Mouse (Mus musculus) gastrocnemius, postnatal 4 days (tissue): ENCODE data around the gene Slit3. TPM values are rescaled to one million over a fixed set of nuclear protein-coding genes. Genes with fewer than 3 reads are reported as not detected.

Experiments used
- DNase-seq, 2 experiments: peaks; one replicate each; pipeline ENCODE4 v3.0.0; 2021 to 2022; ENCODE audit warnings: low spot score in 2 of 2, mixed read lengths in 2 of 2
- total RNA-seq, 2 experiments: library from RNA; stranded (reverse); gene quantifications; 2 replicates each; pipeline ENCODE4 v1.2.3; 2021

Gene Slit3
- total RNA-seq, 2 experiments from 2014 or later, result 17.0 to 24.0 TPM

- no peak for DNase-seq
These were observed 61.9 kb downstream of the Slit3 start for GRCm38 (mm10) chr11:35182887-35183286.

GRCm38 (mm10) chr11:35194826-35195225 lies 73.8 kb downstream of the Slit3 start:
- DNase-seq, result no peak

GRCm38 (mm10) chr11:35196777-35197176 lies 75.8 kb downstream of the Slit3 start:
- no peak for DNase-seq

GRCm38 (mm10) chr11:35198537-35199088 lies 77.6 kb downstream of the Slit3 start:
- no peak for DNase-seq

DNA sequence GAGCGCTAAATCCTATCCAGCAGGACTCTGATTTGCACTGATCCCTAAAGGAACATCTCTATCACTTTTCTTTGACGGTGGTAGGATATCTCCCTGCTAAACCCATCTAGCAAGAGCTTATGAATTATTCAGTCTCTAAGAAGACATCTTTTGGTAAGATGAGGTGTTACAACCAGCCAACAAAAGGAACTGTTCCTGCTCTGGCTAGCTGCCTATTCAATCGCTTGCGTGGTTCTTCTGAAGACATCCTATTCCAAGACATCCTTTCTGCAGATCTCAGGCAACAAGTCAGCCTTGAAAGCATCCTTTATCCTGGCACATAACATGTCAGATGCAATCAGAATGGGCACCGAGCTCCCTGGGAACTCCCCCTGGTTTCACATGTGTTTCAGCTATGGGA lies 81.3 kb downstream of the Slit3 start:
- no peak for DNase-seq

DNA sequence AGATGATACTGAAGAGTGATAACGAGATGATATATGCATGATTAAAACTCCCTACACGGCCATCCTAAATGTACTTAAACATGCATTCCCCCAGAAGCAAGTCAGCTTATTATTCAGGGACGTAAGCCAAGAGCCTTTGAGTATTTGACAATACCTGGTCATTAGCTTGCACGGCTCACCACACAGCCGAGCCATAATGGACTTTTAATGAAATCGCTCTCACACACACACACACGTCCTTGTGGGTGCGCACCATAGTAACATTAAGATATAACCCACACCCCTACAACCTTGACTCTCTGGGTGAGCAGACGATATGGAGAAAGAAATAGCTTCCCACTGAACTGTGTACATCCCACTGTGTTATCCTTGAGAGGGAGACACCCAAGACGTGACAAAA lies 82.6 kb downstream of the Slit3 start:
- DNase-seq, result no peak

GRCm38 (mm10) chr11:35204084-35204483 lies 83.1 kb downstream of the Slit3 start:
- no peak for DNase-seq

GRCm38 (mm10) chr11:35210728-35211682 lies 90.0 kb downstream of the Slit3 start:
- no peak for DNase-seq

GRCm38 (mm10) chr11:35224025-35224424 lies 103.0 kb downstream of the Slit3 start:
- no peak for DNase-seq

- DNase-seq, result peak in 1 of 2 experiments; percentile 27
These were observed 110.5 kb downstream of the Slit3 start for GRCm38 (mm10) chr11:35231361-35232090.

DNA sequence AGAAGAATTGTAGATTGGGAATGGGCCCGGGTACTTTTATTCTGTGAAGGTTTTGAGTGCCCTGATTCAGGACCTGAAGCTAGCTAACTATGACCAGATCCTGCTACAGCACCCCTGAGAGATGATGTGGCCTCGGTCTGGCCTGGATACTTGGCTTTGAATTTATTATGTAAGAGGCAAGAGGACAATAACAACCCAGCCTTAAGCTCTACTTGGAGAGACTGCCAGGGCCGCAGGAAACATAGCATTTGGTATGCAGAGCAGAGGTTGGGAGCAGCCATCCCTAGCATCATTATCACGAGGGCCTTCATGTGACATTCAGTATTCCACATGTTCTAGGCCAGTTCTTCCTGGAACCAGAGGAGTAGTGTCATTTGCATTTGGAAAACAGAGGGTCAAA lies 111.3 kb downstream of the Slit3 start:
- DNase-seq, result peak in 1 of 2 experiments; percentile 28

GRCm38 (mm10) chr11:35241379-35241778 lies 120.4 kb downstream of the Slit3 start:
- no peak for DNase-seq

- DNase-seq, result no peak
These were observed 122.6 kb downstream of the Slit3 start for GRCm38 (mm10) chr11:35243597-35243996.

DNA sequence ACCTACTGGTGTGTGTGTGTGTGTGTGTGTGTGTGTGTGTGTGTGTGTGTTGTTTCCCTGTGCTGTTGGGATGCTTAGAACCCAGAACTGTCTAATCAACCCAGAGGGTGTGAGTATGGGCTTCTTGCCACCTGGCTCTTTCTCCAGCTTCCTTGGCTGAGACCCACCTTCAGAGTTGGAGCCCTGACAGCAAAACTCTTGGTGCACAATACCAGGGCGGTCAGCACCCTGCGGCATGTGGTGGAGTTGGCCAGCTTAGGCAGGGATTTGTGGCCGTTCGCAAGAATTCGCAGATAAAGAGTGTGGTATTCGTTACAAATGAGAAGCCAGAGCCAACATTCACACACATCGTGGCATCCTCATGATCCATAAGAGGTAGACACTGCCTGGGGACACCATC lies 123.5 kb downstream of the Slit3 start:
- no peak for DNase-seq

GRCm38 (mm10) chr11:35246623-35247022 lies 125.6 kb downstream of the Slit3 start:
- DNase-seq, result no peak

DNA sequence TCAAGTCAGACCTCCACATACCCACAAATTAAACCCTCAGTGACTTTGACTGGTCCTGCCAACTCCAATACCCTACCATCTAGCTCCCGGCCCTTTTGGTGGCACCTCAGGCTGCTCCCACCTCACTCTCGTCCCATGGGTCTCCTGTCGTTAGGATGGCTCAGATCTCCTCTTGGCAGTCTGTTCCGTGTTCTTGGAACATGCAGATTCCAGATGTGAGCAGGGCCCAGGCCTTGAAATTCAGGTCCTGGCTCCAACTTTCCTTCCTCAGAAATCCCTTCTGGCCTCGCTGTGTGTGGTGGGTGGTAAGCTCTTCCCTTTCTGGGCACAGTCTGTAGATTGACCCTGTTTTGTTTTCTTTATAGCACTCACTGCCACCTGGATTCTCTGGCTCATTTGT lies 127.1 kb downstream of the Slit3 start:
- DNase-seq, result no peak

DNA sequence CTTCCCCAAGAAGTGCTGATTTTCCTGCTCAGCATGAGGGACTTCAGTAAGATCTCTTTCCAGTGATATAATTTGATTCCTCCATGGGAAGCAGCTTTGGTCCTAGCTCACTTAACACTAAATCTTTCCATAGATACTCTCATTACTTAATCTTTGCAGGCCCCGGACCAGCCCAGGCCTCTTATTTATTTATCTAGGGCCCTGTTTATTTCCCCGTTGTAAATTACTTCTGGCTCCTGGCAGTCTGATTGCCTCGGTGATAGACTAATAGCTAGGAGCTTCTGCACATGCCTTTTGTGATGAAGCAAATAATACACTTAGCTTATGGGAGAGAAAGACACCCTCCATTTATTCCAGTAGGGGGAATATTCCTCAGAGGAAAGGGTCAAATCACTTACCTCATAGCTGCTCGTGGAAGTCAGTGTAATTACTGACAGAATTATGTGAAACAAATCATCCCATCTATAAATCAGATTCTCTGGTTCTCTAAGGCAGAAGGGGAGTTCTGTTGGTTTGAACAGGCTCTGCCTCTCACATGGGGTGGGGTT lies 129.9 kb downstream of the Slit3 start:
- DNase-seq, result no peak

- DNase-seq, result peak in 1 of 2 experiments; percentile 47
These were observed 130.9 kb downstream of the Slit3 start for GRCm38 (mm10) chr11:35251910-35252309.

DNA sequence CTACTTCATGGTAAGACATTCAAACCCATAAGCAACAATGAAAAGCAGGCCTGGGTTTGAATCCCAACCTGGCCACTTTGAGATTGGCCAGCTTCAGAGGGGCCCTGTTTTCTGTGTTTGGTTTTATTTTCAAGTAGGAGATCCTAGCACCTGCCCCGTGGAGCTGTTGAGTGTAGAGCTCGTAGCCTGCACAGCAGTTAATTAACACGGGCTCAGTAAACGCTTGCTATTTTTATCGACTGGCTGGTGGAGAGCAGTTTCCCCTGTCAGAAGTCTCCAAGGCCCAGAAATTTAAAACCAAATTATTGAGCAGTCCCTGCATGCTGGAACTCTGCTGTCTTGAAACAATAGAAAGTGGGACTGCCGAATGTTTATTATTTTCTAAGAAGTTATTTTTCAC lies 136.3 kb downstream of the Slit3 start:
- DNase-seq, result no peak

DNA sequence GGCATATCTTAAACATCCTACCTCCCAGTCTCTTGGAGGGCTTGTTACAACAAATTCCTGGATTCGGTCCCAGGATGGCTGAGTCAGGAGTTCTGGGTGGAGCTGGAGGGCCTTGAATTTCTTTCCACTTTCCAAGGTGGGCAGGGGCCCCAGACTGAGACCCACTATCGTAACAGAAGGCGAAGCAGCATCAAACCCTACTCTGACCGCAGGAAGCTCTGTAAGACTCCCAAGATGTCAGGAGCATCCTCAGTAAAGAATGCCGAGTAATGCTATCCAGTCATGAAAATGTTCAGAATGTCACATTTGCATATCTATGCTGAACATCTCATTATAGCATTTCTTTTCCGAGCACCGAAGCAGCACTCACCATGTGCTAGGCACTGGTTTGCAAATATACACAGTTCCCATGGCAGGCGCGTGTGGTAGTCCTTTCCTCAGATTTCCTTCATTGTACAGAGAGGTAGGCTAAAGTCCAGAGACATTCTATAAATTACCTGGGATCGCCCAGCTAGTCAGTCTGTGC lies 140.6 kb downstream of the Slit3 start:
- no peak for DNase-seq

DNA sequence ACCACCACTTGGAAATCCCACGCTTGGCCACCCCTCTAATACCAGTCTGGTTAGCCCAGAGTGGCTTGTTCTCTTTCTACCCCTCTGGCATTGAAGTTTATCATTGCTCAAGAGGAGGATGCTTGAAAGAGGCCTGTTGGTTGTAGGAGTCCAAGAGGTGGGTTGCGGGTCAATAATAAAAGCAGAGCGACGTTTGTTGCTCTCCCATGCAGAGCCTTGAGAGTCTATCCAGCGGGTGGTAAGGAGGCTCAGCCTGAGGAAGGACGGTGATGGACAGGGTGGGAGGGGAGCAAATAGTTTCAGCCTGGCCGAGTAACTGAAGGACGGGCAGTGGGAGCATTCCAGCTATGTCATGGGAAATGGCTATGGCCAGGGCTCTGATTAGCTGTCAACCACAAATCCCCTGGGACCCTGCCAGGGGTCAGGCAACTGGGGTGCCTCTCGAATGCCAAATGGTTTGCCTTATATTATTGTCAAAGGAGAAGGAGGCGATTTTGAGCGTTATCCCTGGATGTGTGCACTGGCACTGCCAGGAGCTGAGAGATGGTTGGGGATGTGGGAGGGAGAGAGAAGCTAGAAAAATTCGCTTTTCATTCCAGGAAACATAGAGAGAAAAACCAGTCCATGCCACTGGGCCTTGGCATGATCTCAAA lies 141.4 kb downstream of the Slit3 start:
- no peak for DNase-seq
